Mouse (Mus musculus) heart, adult 2 months (tissue): ENCODE measurements around the gene Tas1r2.

Experiments used
- CTCF ChIP-seq: fragments of 200-600 bp; IDR thresholded peaks from 2 replicates; pipeline ENCODE4 v1.8.1; 2022; ENCODE audit warnings: antibody characterized with exemption, mild to moderate bottlenecking, moderate library complexity
- EP300 ChIP-seq: fragments of 200-500 bp; IDR thresholded peaks from 2 replicates; pipeline ENCODE4 v1.6.1; 2011; ENCODE audit warnings: low read depth, low read length, control low read depth; ENCODE audit not compliant: insufficient read depth
- POLR2A ChIP-seq: fragments of 200-500 bp; IDR thresholded peaks from 2 replicates; pipeline ENCODE4 v1.6.1; 2011; ENCODE audit warnings: mild to moderate bottlenecking, low read depth, low read length, control low read depth; ENCODE audit not compliant: insufficient read depth

GRCm38 (mm10) chr4:139710467-139711334 lies 57.4 kb downstream of the Tas1r2 start:
- no peak for TF ChIP-seq CTCF
- no peak for TF ChIP-seq EP300
- no peak for TF ChIP-seq POLR2A
